Mouse (Mus musculus) midbrain, embryonic 12.5 days (tissue): ENCODE data around the gene Cpt1c. TPM values are rescaled to one million over a fixed set of nuclear protein-coding genes. Genes with fewer than 3 reads are reported as not detected.
A peak's percentile ranks its signal among the peaks of the same experiment; 100 is the strongest.

ENCODE experiments used
- ATAC-seq: fragments of 200-750 bp; cut with Nextera tagmentation; 2 replicates; pipeline ENCODE4 v1.8.0; 2017; ENCODE audit warnings: low read depth, moderate TSS enrichment, moderate library complexity; ENCODE audit not compliant: low FRiP score
- H3K27ac ChIP-seq: fragments of 300-500 bp; sonication (generic); replicated peaks from 2 replicates; pipeline ENCODE4 v1.5.1; 2016; ENCODE audit warnings: mild to moderate bottlenecking
- H3K27me3 ChIP-seq: fragments of 300-500 bp; sonication (generic); 2 replicates; pipeline ENCODE4 v1.6.1; 2016; ENCODE audit warnings: mild to moderate bottlenecking
- H3K36me3 ChIP-seq: fragments of 300-500 bp; sonication (generic); 2 replicates; pipeline ENCODE4 v1.6.1; 2016
- H3K4me1 ChIP-seq: fragments of 300-500 bp; sonication (generic); 2 replicates; pipeline ENCODE4 v1.6.1; 2016
- H3K4me2 ChIP-seq: fragments of 300-500 bp; sonication (generic); replicated peaks from 2 replicates; pipeline ENCODE4 v1.6.1; 2016; ENCODE audit warnings: mild to moderate bottlenecking, moderate library complexity
- H3K4me3 ChIP-seq: fragments of 300-500 bp; sonication (generic); 2 replicates; pipeline ENCODE4 v1.5.1; 2016; ENCODE audit warnings: mild to moderate bottlenecking
- H3K9ac ChIP-seq: fragments of 300-500 bp; sonication (generic); replicated peaks from 2 replicates; pipeline ENCODE4 v1.6.1; 2016; ENCODE audit warnings: mild to moderate bottlenecking, moderate library complexity
- H3K9me3 ChIP-seq: fragments of 300-500 bp; sonication (generic); 2 replicates; pipeline ENCODE4 v1.6.1; 2016; ENCODE audit warnings: mild to moderate bottlenecking
- WGBS: fragments of 180-500 bp; shearing (Covaris S2); methylation state at CpG from one replicate; pipeline ENCODE4 v1.1.7; 2016; 5-methylcytosine and 5-hydroxymethylcytosine counted together
- polyA plus RNA-seq: library from polyadenylated mRNA; unstranded; fragments of >200 nt; fragmentation: Nextera tagmentation; extraction: Ambion mirVana; gene quantifications from 2 replicates; pipeline ENCODE4 v1.2.1, GENCODE M21; 2016

Gene Cpt1c
- polyA plus RNA-seq, 1 experiment from 2014 or later, result 43.7 TPM

DNA sequence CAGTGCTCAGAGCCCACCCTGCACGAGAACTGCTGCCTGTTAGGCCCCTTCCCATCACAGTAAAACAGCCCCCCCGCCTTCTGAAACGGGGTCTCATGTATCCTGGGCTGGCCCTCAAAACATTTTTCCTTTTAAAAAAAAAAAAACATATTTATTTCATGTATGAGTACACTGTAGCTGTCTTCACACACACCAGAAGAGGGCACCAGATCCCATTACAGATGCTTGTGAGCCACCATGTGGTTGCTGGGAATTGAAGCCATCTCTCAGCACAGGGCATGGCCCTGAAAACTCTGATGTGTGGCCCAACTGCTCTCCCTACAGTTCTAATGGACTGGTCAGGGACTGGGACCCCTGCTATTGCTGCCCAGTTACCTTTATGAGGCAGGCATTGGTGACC is 3.6 kb upstream of the Cpt1c start:
- no peak overlapping the region for H3K9ac ChIP-seq
- H3K27ac ChIP-seq, result no peak overlapping the region
- H3K36me3 ChIP-seq, result peaks cover 78% of the 10 kb centered on the region
- no peaks in the 10 kb centered on the region for H3K9me3 ChIP-seq
- 90% methylated on average over 3 of the region's 3 CpGs for WGBS
- H3K4me2 ChIP-seq, result no peak overlapping the region
- no peak for ATAC-seq
- H3K4me1 ChIP-seq, result peaks cover 14% of the 10 kb centered on the region
- no peak overlapping the region for H3K4me3 ChIP-seq
- H3K27me3 ChIP-seq, result no peaks in the 10 kb centered on the region

- Histone ChIP-seq H3K4me3 (peak overlapping the region; percentile 10; the same call in 1 of the 2 replicates), H3K27me3 (no peaks in the 10 kb centered on the region), H3K4me2 (peak overlapping the region; percentile 82), H3K27ac (peak overlapping the region; percentile 95), H3K9ac (peak overlapping the region; percentile 28), H3K9me3 (no peaks in the 10 kb centered on the region), H3K36me3 (peaks cover 50% of the 10 kb centered on the region), H3K4me1 (peaks cover 36% of the 10 kb centered on the region)
- WGBS, result 20% methylated on average over 6 of the region's 6 CpGs
- ATAC-seq, result no peak
These were observed 417 bp upstream of the Cpt1c start for GRCm38 (mm10) chr7:44975117-44975419.

DNA sequence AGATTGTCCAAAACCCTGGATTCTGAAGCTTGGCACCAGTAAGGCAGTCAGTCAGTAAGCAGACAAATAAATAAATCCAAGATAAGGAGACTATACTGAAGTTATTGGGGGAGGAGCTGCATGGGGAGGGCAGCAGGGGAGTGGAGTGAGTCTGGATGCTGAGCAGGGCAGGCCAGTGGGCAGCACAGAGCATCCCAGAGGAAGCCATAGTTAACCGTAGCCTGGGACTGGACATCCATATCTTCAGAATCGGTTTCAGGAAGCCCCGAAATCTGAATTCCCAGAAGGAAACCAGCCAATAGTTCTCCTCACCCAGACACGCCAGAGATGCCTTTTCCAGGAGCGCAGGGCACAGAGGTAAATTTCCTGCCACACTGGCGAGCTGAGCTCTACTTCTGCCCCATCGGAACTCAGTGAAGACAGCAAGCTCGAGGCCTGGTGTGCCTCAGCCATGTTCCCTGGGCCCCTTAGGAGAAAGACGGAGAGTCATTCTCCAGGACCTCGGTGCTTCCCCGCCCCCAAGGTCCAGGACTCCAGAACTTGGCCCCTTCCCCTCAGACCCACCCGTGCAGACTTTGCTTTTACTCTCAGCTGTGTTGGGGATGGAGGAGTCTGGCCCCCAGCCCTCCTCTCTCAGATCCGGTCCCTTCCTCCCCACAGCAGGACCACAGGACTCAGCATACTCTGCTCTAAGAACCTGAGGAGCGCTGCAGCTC is 1.1 kb downstream of the Cpt1c start:
- Histone ChIP-seq H3K4me3 (peak overlapping the region; percentile 51), H3K4me2 (peak overlapping the region; percentile 82), H3K36me3 (peaks cover 35% of the 10 kb centered on the region), H3K4me1 (peaks cover 36% of the 10 kb centered on the region), H3K9ac (peak overlapping the region; percentile 66), H3K9me3 (no peaks in the 10 kb centered on the region), H3K27ac (peak overlapping the region; percentile 95), H3K27me3 (no peaks in the 10 kb centered on the region)
- 33% methylated on average over 14 of the region's 14 CpGs for WGBS
- ATAC-seq, result no peak

DNA sequence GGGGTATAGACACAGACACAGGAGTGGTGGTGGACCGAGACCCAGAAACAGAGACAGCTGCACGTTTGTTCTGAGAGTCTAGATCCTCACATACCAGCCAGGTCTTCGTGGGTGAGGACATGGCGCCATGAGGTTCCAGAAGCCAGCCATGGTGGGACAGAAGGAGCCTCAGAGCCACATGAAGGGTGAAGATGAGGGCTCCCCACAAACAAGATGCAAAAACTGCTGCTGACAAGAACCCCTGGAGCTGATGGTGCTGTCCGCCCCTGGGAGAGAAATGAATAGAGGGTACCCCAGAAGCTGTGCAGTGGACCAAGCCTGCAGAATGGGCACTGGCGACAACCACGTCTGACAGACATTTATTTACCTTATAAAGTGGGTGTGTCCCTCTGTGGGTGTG is 3.5 kb downstream of the Cpt1c start:
- peak overlapping the region; percentile 48 for H3K9ac ChIP-seq
- no peaks in the 10 kb centered on the region for H3K27me3 ChIP-seq
- peak overlapping the region; percentile 56 for H3K4me3 ChIP-seq
- no peak for ATAC-seq
- H3K27ac ChIP-seq, result peak overlapping the region; percentile 83
- peak overlapping the region; percentile 68 for H3K4me2 ChIP-seq
- H3K4me1 ChIP-seq, result peaks cover 36% of the 10 kb centered on the region
- H3K9me3 ChIP-seq, result no peaks in the 10 kb centered on the region
- WGBS, result 71% methylated on average over 7 of the region's 7 CpGs
- H3K36me3 ChIP-seq, result peaks cover 26% of the 10 kb centered on the region

- H3K4me3 ChIP-seq, result peak overlapping the region; percentile 56
- peak overlapping the region; percentile 83 for H3K27ac ChIP-seq
- WGBS, result under 1% methylated on average over 36 of the region's 36 CpGs
- peak; percentile 95 for ATAC-seq
- H3K9ac ChIP-seq, result peak overlapping the region; percentile 48
- H3K27me3 ChIP-seq, result no peaks in the 10 kb centered on the region
- H3K9me3 ChIP-seq, result no peaks in the 10 kb centered on the region
- H3K36me3 ChIP-seq, result peaks cover 27% of the 10 kb centered on the region
- peak overlapping the region; percentile 68 for H3K4me2 ChIP-seq
- H3K4me1 ChIP-seq, result peaks cover 34% of the 10 kb centered on the region
These were observed 4.4 kb downstream of the Cpt1c start for GRCm38 (mm10) chr7:44970231-44970691.

DNA sequence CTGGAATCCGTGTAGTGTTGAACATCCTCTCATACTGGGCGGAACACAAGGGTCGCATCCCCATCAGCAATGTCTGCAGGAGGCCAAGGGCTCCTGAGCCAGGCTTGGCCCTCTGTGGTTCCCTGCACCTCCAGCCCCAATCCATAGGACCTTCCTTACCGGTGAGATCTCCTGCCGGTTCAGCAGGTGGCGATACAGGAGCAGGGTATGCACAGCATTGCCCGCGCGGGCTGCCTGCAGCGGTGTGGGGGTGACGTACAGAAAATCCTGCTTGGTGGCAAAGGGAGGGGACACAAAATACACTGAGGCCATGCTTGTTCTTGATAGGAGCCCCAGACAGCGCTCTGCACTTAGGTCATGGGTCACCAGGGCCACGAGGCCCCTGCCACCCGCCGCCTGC is 8.0 kb downstream of the Cpt1c start:
- Histone ChIP-seq H3K9me3 (no peaks in the 10 kb centered on the region), H3K4me3 (no peak overlapping the region), H3K4me2 (no peak overlapping the region), H3K27ac (no peak overlapping the region), H3K36me3 (peaks cover 56% of the 10 kb centered on the region), H3K27me3 (no peaks in the 10 kb centered on the region), H3K9ac (no peak overlapping the region), H3K4me1 (peaks cover 9% of the 10 kb centered on the region)
- WGBS, result 77% methylated on average over 15 of the region's 15 CpGs
- no peak for ATAC-seq

DNA sequence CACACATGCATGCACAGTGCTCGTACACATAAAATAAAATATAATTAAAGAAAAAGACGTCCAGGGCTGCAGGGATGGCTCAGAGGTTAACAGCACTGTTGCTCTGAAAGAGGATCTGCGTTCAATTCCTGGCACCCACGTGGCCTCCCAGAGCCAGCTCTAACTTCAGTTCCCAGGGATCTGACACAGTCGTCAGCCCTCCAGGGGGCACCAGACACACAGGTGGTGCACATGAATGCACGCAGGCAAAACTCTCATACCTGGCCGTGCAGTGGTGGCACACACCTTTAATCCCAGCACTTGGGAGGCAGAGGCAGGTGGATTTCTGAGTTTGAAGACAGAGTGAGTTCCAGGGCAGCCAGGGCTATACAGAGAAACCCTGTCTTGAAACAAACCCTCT is 8.7 kb downstream of the Cpt1c start:
- ATAC-seq, result no peak
- Histone ChIP-seq H3K27ac (no peak overlapping the region), H3K4me2 (no peak overlapping the region), H3K4me3 (no peak overlapping the region), H3K27me3 (no peaks in the 10 kb centered on the region), H3K36me3 (peaks cover 62% of the 10 kb centered on the region), H3K4me1 (peaks cover 2% of the 10 kb centered on the region), H3K9ac (no peak overlapping the region), H3K9me3 (no peaks in the 10 kb centered on the region)
- WGBS, result 84% methylated on average over 7 of the region's 7 CpGs

- Histone ChIP-seq H3K4me1 (no peaks in the 10 kb centered on the region), H3K9ac (no peak overlapping the region), H3K4me3 (no peak overlapping the region), H3K27ac (no peak overlapping the region), H3K4me2 (no peak overlapping the region), H3K9me3 (no peaks in the 10 kb centered on the region), H3K36me3 (peaks cover 68% of the 10 kb centered on the region), H3K27me3 (no peaks in the 10 kb centered on the region)
- no peak for ATAC-seq
- 93% methylated on average over 11 of the region's 13 CpGs for WGBS
These were observed 9.7 kb downstream of the Cpt1c start for GRCm38 (mm10) chr7:44964990-44965389.

DNA sequence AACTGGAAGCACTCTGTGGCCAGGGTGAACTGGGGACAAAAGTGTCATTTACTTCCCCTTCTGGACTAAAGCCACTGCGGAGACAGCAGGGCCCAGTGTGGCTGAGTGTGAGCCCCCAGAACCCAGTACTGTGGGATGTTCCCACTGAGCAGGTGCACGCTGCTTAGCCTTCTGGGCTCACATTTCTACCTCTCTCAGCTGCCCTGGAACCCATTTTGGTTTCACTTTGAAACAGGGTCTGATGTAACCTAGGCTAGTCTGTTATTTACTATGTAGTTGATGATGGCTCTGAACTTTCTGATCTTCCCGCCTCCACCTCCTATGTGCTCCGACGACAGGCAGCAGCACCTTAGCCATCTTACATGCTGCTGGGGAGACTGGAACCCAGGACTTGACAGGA is 11.8 kb downstream of the Cpt1c start:
- no peaks in the 10 kb centered on the region for H3K27me3 ChIP-seq
- H3K4me1 ChIP-seq, result no peaks in the 10 kb centered on the region
- no peaks in the 10 kb centered on the region for H3K9me3 ChIP-seq
- ATAC-seq, result no peak
- no peak overlapping the region for H3K9ac ChIP-seq
- 90% methylated on average over 5 of the region's 5 CpGs for WGBS
- H3K27ac ChIP-seq, result no peak overlapping the region
- peaks cover 78% of the 10 kb centered on the region for H3K36me3 ChIP-seq
- no peak overlapping the region for H3K4me2 ChIP-seq
- H3K4me3 ChIP-seq, result no peak overlapping the region

- H3K27me3 ChIP-seq, result no peaks in the 10 kb centered on the region
- no peaks in the 10 kb centered on the region for H3K9me3 ChIP-seq
- WGBS, result 81% methylated on average over 8 of the region's 8 CpGs
- H3K4me2 ChIP-seq, result no peak overlapping the region
- H3K4me3 ChIP-seq, result no peak overlapping the region
- no peak overlapping the region for H3K27ac ChIP-seq
- peaks cover 76% of the 10 kb centered on the region for H3K36me3 ChIP-seq
- H3K4me1 ChIP-seq, result no peaks in the 10 kb centered on the region
- no peak overlapping the region for H3K9ac ChIP-seq
- no peak for ATAC-seq
These were observed 12.3 kb downstream of the Cpt1c start for GRCm38 (mm10) chr7:44962337-44962736.

DNA sequence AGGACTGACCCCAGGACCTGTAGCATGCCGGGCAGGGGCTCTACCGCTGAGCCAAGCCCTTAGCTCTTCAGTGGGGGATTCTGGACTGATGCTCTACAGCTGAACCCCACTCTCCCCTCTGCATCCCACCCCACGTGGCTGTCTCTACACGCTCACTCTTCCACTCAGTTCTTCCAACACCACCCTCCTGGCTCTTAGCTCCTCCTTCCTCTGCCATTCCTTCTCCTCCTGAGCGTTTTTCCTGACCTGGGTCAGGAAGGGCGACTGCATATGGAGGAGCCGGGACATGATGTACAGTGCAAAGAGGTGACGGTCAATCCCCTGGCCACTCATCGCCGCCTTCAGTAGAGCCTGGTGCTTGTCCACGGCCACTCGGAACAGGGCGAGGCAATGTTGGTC is 14.1 kb downstream of the Cpt1c start:
- Histone ChIP-seq H3K4me3 (no peak overlapping the region), H3K9ac (no peak overlapping the region), H3K27me3 (no peaks in the 10 kb centered on the region), H3K36me3 (peaks cover 62% of the 10 kb centered on the region), H3K4me2 (no peak overlapping the region), H3K9me3 (no peaks in the 10 kb centered on the region), H3K4me1 (no peaks in the 10 kb centered on the region), H3K27ac (no peak overlapping the region)
- ATAC-seq, result no peak
- 91% methylated on average over 13 of the region's 13 CpGs for WGBS

DNA sequence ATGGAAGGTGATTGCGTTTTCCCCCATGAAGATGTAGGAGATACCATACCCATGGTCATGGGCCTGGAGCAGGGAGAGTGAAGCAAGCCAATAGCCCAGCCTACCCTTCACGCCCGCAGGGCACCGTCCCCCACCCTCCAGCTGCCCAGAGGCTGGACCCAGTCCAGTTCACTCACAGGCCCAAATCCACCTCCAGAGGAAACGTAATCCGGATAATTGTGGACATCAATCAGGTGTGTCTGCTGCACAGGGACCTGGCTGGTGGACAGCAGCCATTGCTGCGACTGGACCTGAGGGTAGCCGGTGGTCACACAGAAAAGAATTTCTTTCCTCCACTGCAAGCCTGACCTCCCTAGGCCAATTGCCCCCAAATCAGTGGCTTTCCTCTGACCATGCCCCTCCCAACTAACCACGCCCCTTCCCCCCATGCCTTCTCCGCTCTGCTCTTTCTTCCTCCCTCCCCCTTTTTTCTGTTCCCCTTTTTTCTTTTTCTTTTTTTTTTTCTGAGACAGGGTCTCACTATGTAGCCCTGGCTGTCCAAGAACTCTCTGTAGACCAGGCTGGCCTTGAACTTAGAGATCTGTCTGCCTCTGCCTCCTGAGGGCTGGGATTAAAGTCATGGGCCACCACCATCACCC is 14.7 kb downstream of the Cpt1c start:
- H3K9me3 ChIP-seq, result no peaks in the 10 kb centered on the region
- H3K27me3 ChIP-seq, result no peaks in the 10 kb centered on the region
- WGBS, result 90% methylated on average over 10 of the region's 10 CpGs
- no peaks in the 10 kb centered on the region for H3K4me1 ChIP-seq
- H3K4me3 ChIP-seq, result no peak overlapping the region
- H3K9ac ChIP-seq, result no peak overlapping the region
- H3K27ac ChIP-seq, result no peak overlapping the region
- ATAC-seq, result no peak
- H3K4me2 ChIP-seq, result no peak overlapping the region
- H3K36me3 ChIP-seq, result peaks cover 57% of the 10 kb centered on the region
